Mouse (Mus musculus) ovary, adult 10 weeks (tissue): ENCODE data around the gene Irx6. TPM values are rescaled to one million over a fixed set of nuclear protein-coding genes. Genes with fewer than 3 reads are reported as not detected.

ENCODE experiments used
- polyA plus RNA-seq: library from polyadenylated mRNA; stranded (reverse); fragments of 350-450 nt; fragmentation: Illumina TruSeq; extraction: RNeasy Lipid Tissue Mini Kit (QIAGEN cat#74804); gene quantifications from one replicate; pipeline ENCODE4 v1.2.3, GENCODE M21; 2014

Irx6 gene
- polyA plus RNA-seq: not detected

GRCm38 (mm10) chr8:92674244-92675128 is at the start of gene Irx6:
Irx6 (plus strand) TSS chr8:92674288.

Other genes with a start within 250 kb of the Irx6 start
- 21.7 TPM for gene Mmp2, start 153.0 kb downstream of the Irx6 start, polyA plus RNA-seq
- 8.3 TPM for gene Lpcat2, start 181.1 kb downstream of the Irx6 start, polyA plus RNA-seq
- gene Capns2, start 227.1 kb downstream of the Irx6 start, polyA plus RNA-seq: not detected